Mouse (Mus musculus) limb, embryonic 12.5 days (tissue): Measurements from ENCODE around the gene Dntt. TPM values are rescaled to one million over a fixed set of nuclear protein-coding genes. Genes with fewer than 3 reads are reported as not detected.

ENCODE experiments used
- ATAC-seq: fragments of 200-750 bp; cut with Nextera tagmentation; 2 replicates; pipeline ENCODE4 v1.8.0; 2017; ENCODE audit warnings: low read depth, moderate TSS enrichment; ENCODE audit not compliant: insufficient number of reproducible peaks, insufficient read depth, low FRiP score, low TSS enrichment
- H3K27ac ChIP-seq: fragments of 300-500 bp; sonication (generic); 2 replicates; pipeline ENCODE4 v1.5.1; 2016; ENCODE audit warnings: mild to moderate bottlenecking, moderate library complexity
- H3K27me3 ChIP-seq: fragments of 300-500 bp; sonication (generic); 2 replicates; pipeline ENCODE4 v1.6.1; 2016; ENCODE audit warnings: mild to moderate bottlenecking, moderate library complexity
- H3K36me3 ChIP-seq: fragments of 300-500 bp; sonication (generic); 2 replicates; pipeline ENCODE4 v1.6.1; 2016; ENCODE audit warnings: mild to moderate bottlenecking, moderate library complexity
- H3K4me1 ChIP-seq: fragments of 300-500 bp; sonication (generic); replicated peaks from 2 replicates; pipeline ENCODE4 v1.6.1; 2016
- H3K4me2 ChIP-seq: fragments of 300-500 bp; sonication (generic); 2 replicates; pipeline ENCODE4 v1.6.1; 2016; ENCODE audit warnings: mild to moderate bottlenecking, moderate library complexity
- H3K4me3 ChIP-seq: fragments of 300-500 bp; sonication (generic); replicated peaks from 2 replicates; pipeline ENCODE4 v1.5.1; 2016; ENCODE audit warnings: mild to moderate bottlenecking
- H3K9ac ChIP-seq: fragments of 300-500 bp; sonication (generic); replicated peaks from 2 replicates; pipeline ENCODE4 v1.6.1; 2016; ENCODE audit warnings: mild to moderate bottlenecking, moderate library complexity
- H3K9me3 ChIP-seq: fragments of 300-500 bp; sonication (generic); 2 replicates; pipeline ENCODE4 v1.6.1; 2016; ENCODE audit warnings: mild to moderate bottlenecking, moderate library complexity
- WGBS: fragments of 180-500 bp; shearing (Covaris S2); methylation state at CpG from one replicate; pipeline ENCODE4 v1.1.7; 2016; 5-methylcytosine and 5-hydroxymethylcytosine counted together
- polyA plus RNA-seq: library from polyadenylated mRNA; unstranded; fragments of >200 nt; fragmentation: Nextera tagmentation; extraction: Ambion mirVana; gene quantifications from 2 replicates; pipeline ENCODE4 v1.2.1, GENCODE M21; 2016

The Dntt gene
- polyA plus RNA-seq, 1 experiment from 2014 or later = not detected

- 85% methylated on average over 11 of the region's 11 CpGs for WGBS
- ATAC-seq = no peak
- no peaks in the 10 kb centered on the region for H3K36me3 ChIP-seq
These were observed 1.9 kb downstream of the Dntt start for GRCm38 (mm10) chr19:41031009-41031408.

GRCm38 (mm10) chr19:41031869-41032268, 2.8 kb downstream of the Dntt start:
- Histone ChIP-seq H3K4me1 (no peaks in the 10 kb centered on the region), H3K27ac (no peak overlapping the region), H3K9me3 (no peaks in the 10 kb centered on the region), H3K4me3 (no peak overlapping the region), H3K36me3 (no peaks in the 10 kb centered on the region), H3K27me3 (peaks cover 5% of the 10 kb centered on the region; the same call in 1 of the 2 replicates), H3K4me2 (no peak overlapping the region), H3K9ac (no peak overlapping the region)
- 86% methylated on average over 6 of the region's 6 CpGs for WGBS
- ATAC-seq = no peak

More at GRCm38 (mm10) chr19:41031009-41031408, 1.9 kb downstream of the Dntt start:
- Histone ChIP-seq H3K4me1 (no peaks in the 10 kb centered on the region), H3K4me2 (no peak overlapping the region), H3K27me3 (peaks cover 5% of the 10 kb centered on the region; the same call in 1 of the 2 replicates), H3K9ac (no peak overlapping the region), H3K4me3 (no peak overlapping the region), H3K9me3 (no peaks in the 10 kb centered on the region), H3K27ac (no peak overlapping the region)

GRCm38 (mm10) chr19:41035809-41036551, 6.9 kb downstream of the Dntt start:
- no peaks in the 10 kb centered on the region for H3K36me3 ChIP-seq
- no peak overlapping the region for H3K4me3 ChIP-seq
- H3K27ac ChIP-seq = no peak overlapping the region
- no peak overlapping the region for H3K4me2 ChIP-seq
- no peaks in the 10 kb centered on the region for H3K9me3 ChIP-seq
- 83% methylated on average over 4 of the region's 4 CpGs for WGBS
- ATAC-seq = no peak
- no peak overlapping the region for H3K9ac ChIP-seq
- H3K4me1 ChIP-seq = no peaks in the 10 kb centered on the region
- H3K27me3 ChIP-seq = peaks cover 5% of the 10 kb centered on the region; the same call in 1 of the 2 replicates

- Histone ChIP-seq H3K36me3 (no peaks in the 10 kb centered on the region), H3K27me3 (no peaks in the 10 kb centered on the region; the same call in 1 of the 2 replicates), H3K4me3 (no peak overlapping the region), H3K27ac (no peak overlapping the region), H3K4me2 (no peak overlapping the region), H3K4me1 (no peaks in the 10 kb centered on the region), H3K9me3 (no peaks in the 10 kb centered on the region), H3K9ac (no peak overlapping the region)
- ATAC-seq = no peak
- 82% methylated on average over 7 of the region's 7 CpGs for WGBS
These were observed 10.0 kb downstream of the Dntt start for GRCm38 (mm10) chr19:41039110-41039509.

- WGBS = 40% methylated on average over 10 of the region's 10 CpGs
- Histone ChIP-seq H3K27me3 (peaks cover 4% of the 10 kb centered on the region; the same call in 1 of the 2 replicates), H3K9me3 (no peaks in the 10 kb centered on the region), H3K4me1 (no peaks in the 10 kb centered on the region), H3K4me3 (no peak overlapping the region), H3K4me2 (no peak overlapping the region), H3K27ac (no peak overlapping the region), H3K9ac (no peak overlapping the region), H3K36me3 (no peaks in the 10 kb centered on the region)
- ATAC-seq = no peak
These were observed 16.2 kb downstream of the Dntt start for GRCm38 (mm10) chr19:41045091-41045770.

- 83% methylated on average over 9 of the region's 9 CpGs for WGBS
- H3K9ac ChIP-seq = no peak overlapping the region
- no peaks in the 10 kb centered on the region for H3K9me3 ChIP-seq
- H3K4me1 ChIP-seq = no peaks in the 10 kb centered on the region
- H3K27ac ChIP-seq = no peak overlapping the region
- H3K36me3 ChIP-seq = no peaks in the 10 kb centered on the region
- peaks cover 4% of the 10 kb centered on the region; the same call in 1 of the 2 replicates for H3K27me3 ChIP-seq
- H3K4me3 ChIP-seq = no peak overlapping the region
- H3K4me2 ChIP-seq = no peak overlapping the region
- no peak for ATAC-seq
These were observed 18.5 kb downstream of the Dntt start for GRCm38 (mm10) chr19:41047437-41048186.

GRCm38 (mm10) chr19:41048187-41048559, 19.1 kb downstream of the Dntt start:
- Histone ChIP-seq H3K27me3 (peaks cover 4% of the 10 kb centered on the region; the same call in 1 of the 2 replicates), H3K4me2 (no peak overlapping the region), H3K4me1 (no peaks in the 10 kb centered on the region), H3K27ac (no peak overlapping the region), H3K9me3 (no peaks in the 10 kb centered on the region), H3K9ac (no peak overlapping the region), H3K4me3 (no peak overlapping the region), H3K36me3 (no peaks in the 10 kb centered on the region)
- no peak for ATAC-seq
- WGBS = 81% methylated on average over 3 of the region's 3 CpGs

GRCm38 (mm10) chr19:41051714-41052113, 22.6 kb downstream of the Dntt start:
- Histone ChIP-seq H3K9ac (no peak overlapping the region), H3K4me3 (no peak overlapping the region), H3K4me2 (no peak overlapping the region), H3K9me3 (no peaks in the 10 kb centered on the region), H3K27me3 (peaks cover under 1% of the 10 kb centered on the region; the same call in 1 of the 2 replicates), H3K27ac (no peak overlapping the region), H3K36me3 (no peaks in the 10 kb centered on the region), H3K4me1 (no peaks in the 10 kb centered on the region)
- no peak for ATAC-seq
- WGBS = 65% methylated on average over 1 of the region's 1 CpGs

GRCm38 (mm10) chr19:41052247-41052646, 23.2 kb downstream of the Dntt start:
- Histone ChIP-seq H3K27me3 (no peaks in the 10 kb centered on the region), H3K4me1 (no peaks in the 10 kb centered on the region), H3K9me3 (no peaks in the 10 kb centered on the region), H3K4me3 (no peak overlapping the region), H3K27ac (no peak overlapping the region), H3K9ac (no peak overlapping the region), H3K36me3 (no peaks in the 10 kb centered on the region), H3K4me2 (no peak overlapping the region)
- ATAC-seq = no peak
- 76% methylated on average over 5 of the region's 5 CpGs for WGBS

- no peak for ATAC-seq
- 36% methylated on average over 10 of the region's 10 CpGs for WGBS
These were observed 24.5 kb downstream of the Dntt start for GRCm38 (mm10) chr19:41053530-41053929.

GRCm38 (mm10) chr19:41054702-41055101, 25.6 kb downstream of the Dntt start:
- H3K9me3 ChIP-seq = no peaks in the 10 kb centered on the region
- H3K36me3 ChIP-seq = no peaks in the 10 kb centered on the region
- H3K9ac ChIP-seq = no peak overlapping the region
- no peak for ATAC-seq
- 65% methylated on average over 4 of the region's 4 CpGs for WGBS
- H3K4me3 ChIP-seq = no peak overlapping the region
- H3K4me1 ChIP-seq = no peaks in the 10 kb centered on the region
- H3K27ac ChIP-seq = no peak overlapping the region
- H3K27me3 ChIP-seq = no peaks in the 10 kb centered on the region
- no peak overlapping the region for H3K4me2 ChIP-seq

More at GRCm38 (mm10) chr19:41053530-41053929, 24.5 kb downstream of the Dntt start:
- no peak overlapping the region for H3K27ac ChIP-seq
- no peak overlapping the region for H3K9ac ChIP-seq
- no peak overlapping the region for H3K4me3 ChIP-seq
- H3K9me3 ChIP-seq = no peaks in the 10 kb centered on the region
- no peaks in the 10 kb centered on the region for H3K4me1 ChIP-seq
- H3K36me3 ChIP-seq = no peaks in the 10 kb centered on the region
- no peak overlapping the region for H3K4me2 ChIP-seq
- no peaks in the 10 kb centered on the region for H3K27me3 ChIP-seq
